Mouse (Mus musculus) limb, embryonic 11.5 days (tissue): ENCODE data around the gene Gm5426. TPM values are rescaled to one million over a fixed set of nuclear protein-coding genes. Genes with fewer than 3 reads are reported as not detected.

Source experiments
- ATAC-seq: fragments of 200-750 bp; cut with Nextera tagmentation; 2 replicates; pipeline ENCODE4 v1.8.0; 2017; ENCODE audit warnings: low read depth; ENCODE audit not compliant: insufficient number of reproducible peaks, low FRiP score, low TSS enrichment
- DNase-seq: peaks from one replicate; pipeline ENCODE4 v3.0.0-alpha.2; 2015; ENCODE audit warnings: low spot score
- H3K27ac ChIP-seq: fragments of 300-500 bp; sonication (generic); replicated peaks from 2 replicates; pipeline ENCODE4 v1.5.1; 2014; ENCODE audit warnings: low read depth, mild to moderate bottlenecking, low read length
- H3K27me3 ChIP-seq: fragments of 300-500 bp; sonication (generic); 2 replicates; pipeline ENCODE4 v1.6.1; 2014; ENCODE audit warnings: mild to moderate bottlenecking, low read length, mixed read lengths; ENCODE audit not compliant: control insufficient read depth, insufficient read depth
- H3K36me3 ChIP-seq: fragments of 300-500 bp; sonication (generic); 2 replicates; pipeline ENCODE4 v1.6.1; 2014; ENCODE audit warnings: mild to moderate bottlenecking, low read length, moderate library complexity, mixed read lengths; ENCODE audit not compliant: control insufficient read depth, insufficient read depth
- H3K4me1 ChIP-seq: fragments of 300-500 bp; sonication (generic); 2 replicates; pipeline ENCODE4 v1.6.1; 2014; ENCODE audit warnings: low read length, mixed read lengths; ENCODE audit not compliant: control insufficient read depth, insufficient read depth
- H3K4me2 ChIP-seq: fragments of 300-500 bp; sonication (generic); 2 replicates; pipeline ENCODE4 v1.6.1; 2014; ENCODE audit warnings: low read depth, mild to moderate bottlenecking, moderate library complexity; ENCODE audit not compliant: severe bottlenecking
- H3K4me3 ChIP-seq: fragments of 300-500 bp; sonication (generic); 2 replicates; pipeline ENCODE4 v1.5.1; 2014; ENCODE audit warnings: low read depth, low read length
- H3K9ac ChIP-seq: fragments of 300-500 bp; sonication (generic); 2 replicates; pipeline ENCODE4 v1.6.1; 2014; ENCODE audit warnings: mild to moderate bottlenecking, low read length
- H3K9me3 ChIP-seq: fragments of 300-500 bp; sonication (generic); 2 replicates; pipeline ENCODE4 v1.6.1; 2016; ENCODE audit warnings: low read length; ENCODE audit not compliant: control insufficient read depth
- WGBS: fragments of 180-500 bp; shearing (Covaris S2); extraction: QIAGEN DNeasy Blood & Tissue Kit; methylation state at CpG from one replicate; pipeline ENCODE4 v1.1.7; 2014; 5-methylcytosine and 5-hydroxymethylcytosine counted together
- polyA plus RNA-seq: library from polyadenylated mRNA; unstranded; fragments of >200 nt; fragmentation: Nextera tagmentation; extraction: Ambion mirVana; gene quantifications from 2 replicates; pipeline ENCODE4 v1.2.1, GENCODE M21; 2014

Gene Gm5426
- polyA plus RNA-seq, 1 experiment from 2014 or later = not detected

- no peak overlapping the region for H3K4me2 ChIP-seq
- no peak for DNase-seq
- ATAC-seq = no peak
- no peaks in the 10 kb centered on the region for H3K9me3 ChIP-seq
- H3K9ac ChIP-seq = no peak overlapping the region
- WGBS = 85% methylated on average over 2 of the region's 2 CpGs
- H3K36me3 ChIP-seq = no peaks in the 10 kb centered on the region
- H3K27ac ChIP-seq = no peak overlapping the region
- no peaks in the 10 kb centered on the region for H3K27me3 ChIP-seq
- no peaks in the 10 kb centered on the region for H3K4me1 ChIP-seq
- no peak overlapping the region for H3K4me3 ChIP-seq
Observed at GRCm38 (mm10) chr10:96105124-96105523, 31.3 kb upstream of the Gm5426 start.

- Histone ChIP-seq H3K27ac (no peak overlapping the region), H3K27me3 (no peaks in the 10 kb centered on the region), H3K4me2 (no peak overlapping the region), H3K4me1 (no peaks in the 10 kb centered on the region), H3K9me3 (no peaks in the 10 kb centered on the region), H3K4me3 (no peak overlapping the region), H3K9ac (no peak overlapping the region), H3K36me3 (no peaks in the 10 kb centered on the region)
- ATAC-seq = no peak
- 82% methylated on average over 4 of the region's 4 CpGs for WGBS
- no peak for DNase-seq
Observed at GRCm38 (mm10) chr10:96106972-96107720, 29.3 kb upstream of the Gm5426 start.

- Histone ChIP-seq H3K27ac (no peak overlapping the region), H3K4me1 (no peaks in the 10 kb centered on the region), H3K27me3 (no peaks in the 10 kb centered on the region), H3K9ac (no peak overlapping the region), H3K4me2 (no peak overlapping the region), H3K36me3 (no peaks in the 10 kb centered on the region), H3K9me3 (no peaks in the 10 kb centered on the region), H3K4me3 (no peak overlapping the region)
- no peak for DNase-seq
- ATAC-seq = no peak
- WGBS = 55% methylated on average over 1 of the region's 1 CpGs
Observed at GRCm38 (mm10) chr10:96107825-96108224, 28.6 kb upstream of the Gm5426 start.

- Histone ChIP-seq H3K4me3 (no peak overlapping the region), H3K9me3 (no peaks in the 10 kb centered on the region), H3K36me3 (no peaks in the 10 kb centered on the region), H3K27ac (no peak overlapping the region), H3K9ac (no peak overlapping the region), H3K4me1 (no peaks in the 10 kb centered on the region), H3K4me2 (no peak overlapping the region), H3K27me3 (no peaks in the 10 kb centered on the region)
- DNase-seq (no peak), ATAC-seq (no peak)
- 68% methylated on average over 3 of the region's 3 CpGs for WGBS
Observed at GRCm38 (mm10) chr10:96115325-96115724, 21.1 kb upstream of the Gm5426 start.

- ATAC-seq (no peak), DNase-seq (no peak)
- H3K4me1 ChIP-seq = 0 out of 2 replicates have a peak, but pooled peaks cover 4% of the 10 kb centered on the region
- no peak overlapping the region for H3K9ac ChIP-seq
- no peak overlapping the region for H3K27ac ChIP-seq
- no peaks in the 10 kb centered on the region for H3K9me3 ChIP-seq
- WGBS = 92% methylated on average over 2 of the region's 2 CpGs
- no peak overlapping the region for H3K4me2 ChIP-seq
- H3K4me3 ChIP-seq = no peak overlapping the region
- H3K36me3 ChIP-seq = no peaks in the 10 kb centered on the region
- H3K27me3 ChIP-seq = no peaks in the 10 kb centered on the region
Observed at GRCm38 (mm10) chr10:96120821-96121220, 15.6 kb upstream of the Gm5426 start.

GRCm38 (mm10) chr10:96121249-96122010, 15.0 kb upstream of the Gm5426 start:
- H3K27ac ChIP-seq = no peak overlapping the region
- ATAC-seq (no peak), DNase-seq (no peak)
- no peaks in the 10 kb centered on the region for H3K9me3 ChIP-seq
- no peaks in the 10 kb centered on the region for H3K27me3 ChIP-seq
- WGBS = 79% methylated on average over 4 of the region's 4 CpGs
- H3K4me3 ChIP-seq = no peak overlapping the region
- H3K4me2 ChIP-seq = no peak overlapping the region
- no peak overlapping the region for H3K9ac ChIP-seq
- H3K36me3 ChIP-seq = no peaks in the 10 kb centered on the region
- 0 out of 2 replicates have a peak, but pooled peaks cover 4% of the 10 kb centered on the region for H3K4me1 ChIP-seq

GRCm38 (mm10) chr10:96123885-96124284, 12.5 kb upstream of the Gm5426 start:
- no peak overlapping the region for H3K4me3 ChIP-seq
- H3K9ac ChIP-seq = no peak overlapping the region
- H3K9me3 ChIP-seq = no peaks in the 10 kb centered on the region
- no peaks in the 10 kb centered on the region for H3K27me3 ChIP-seq
- H3K27ac ChIP-seq = no peak overlapping the region
- H3K36me3 ChIP-seq = no peaks in the 10 kb centered on the region
- WGBS = 88% methylated on average over 5 of the region's 5 CpGs
- DNase-seq (no peak), ATAC-seq (no peak)
- no peak overlapping the region for H3K4me2 ChIP-seq
- H3K4me1 ChIP-seq = 0 out of 2 replicates have a peak, but pooled peaks cover 4% of the 10 kb centered on the region

GRCm38 (mm10) chr10:96124290-96124689, 12.1 kb upstream of the Gm5426 start:
- Histone ChIP-seq H3K9me3 (no peaks in the 10 kb centered on the region), H3K36me3 (no peaks in the 10 kb centered on the region), H3K9ac (no peak overlapping the region), H3K4me3 (no peak overlapping the region), H3K27me3 (no peaks in the 10 kb centered on the region), H3K4me1 (0 out of 2 replicates have a peak, but pooled peaks cover 4% of the 10 kb centered on the region), H3K4me2 (no peak overlapping the region), H3K27ac (no peak overlapping the region)
- WGBS = 79% methylated on average over 1 of the region's 1 CpGs
- ATAC-seq (no peak), DNase-seq (no peak)
